Mouse (Mus musculus): ENCODE results near the gene Lrfn3. TPM values are rescaled to one million over a fixed set of nuclear protein-coding genes. Genes with fewer than 3 reads are reported as not detected.

Lrfn3 gene
- 10 to 100 TPM; 28.2 to 31.6 (median 29.2) TPM for total RNA-seq (2022)

- DNase-seq (ENCODE audit: low spot score in 2 of 2) = peak in 1 of 2 experiments; percentile 52
Observed at GRCm38 (mm10) chr7:30362652-30363343, at the start of gene Lrfn3. Gene Lrfn3, minus strand, starts transcription at chr7:30362772.

- no peak for DNase-seq (ENCODE audit: low spot score in 2 of 2)
Observed at GRCm38 (mm10) chr7:30411023-30411422, 48.5 kb upstream of the Lrfn3 start.

GRCm38 (mm10) chr7:30409789-30410188 is 47.2 kb upstream of the Lrfn3 start:
- DNase-seq (ENCODE audit: low spot score in 2 of 2) = no peak

- DNase-seq (ENCODE audit: low spot score in 2 of 2) = no peak
Observed at GRCm38 (mm10) chr7:30408639-30409038, 46.1 kb upstream of the Lrfn3 start.

GRCm38 (mm10) chr7:30402343-30402742 is 39.8 kb upstream of the Lrfn3 start:
- no peak for DNase-seq (ENCODE audit: low spot score in 2 of 2)

GRCm38 (mm10) chr7:30399671-30400070 is 37.1 kb upstream of the Lrfn3 start:
- DNase-seq (ENCODE audit: low spot score in 2 of 2) = no peak

GRCm38 (mm10) chr7:30394871-30395270 is 32.3 kb upstream of the Lrfn3 start:
- DNase-seq (ENCODE audit: low spot score in 2 of 2) = no peak

- DNase-seq (ENCODE audit: low spot score in 2 of 2) = no peak
Observed at GRCm38 (mm10) chr7:30394379-30394778, 31.8 kb upstream of the Lrfn3 start.

- no peak for DNase-seq (ENCODE audit: low spot score in 2 of 2)
Observed at GRCm38 (mm10) chr7:30393631-30394030, 31.1 kb upstream of the Lrfn3 start.

GRCm38 (mm10) chr7:30392746-30393520 is 30.4 kb upstream of the Lrfn3 start:
- no peak for DNase-seq (ENCODE audit: low spot score in 2 of 2)

GRCm38 (mm10) chr7:30384106-30384505 is 21.5 kb upstream of the Lrfn3 start:
- DNase-seq (ENCODE audit: low spot score in 2 of 2) = no peak

- no peak for DNase-seq (ENCODE audit: low spot score in 2 of 2)
Observed at GRCm38 (mm10) chr7:30380061-30380460, 17.5 kb upstream of the Lrfn3 start.

GRCm38 (mm10) chr7:30373501-30373962 is 11.0 kb upstream of the Lrfn3 start:
- peak; percentile 97 to 98 for DNase-seq (ENCODE audit: low spot score in 2 of 2)

GRCm38 (mm10) chr7:30367466-30367865 is 4.9 kb upstream of the Lrfn3 start:
- no peak for DNase-seq (ENCODE audit: low spot score in 2 of 2)

GRCm38 (mm10) chr7:30363344-30363738 is 769 bp upstream of the Lrfn3 start:
- no peak for DNase-seq (ENCODE audit: low spot score in 2 of 2)

- no peak for DNase-seq (ENCODE audit: low spot score in 2 of 2)
Observed at GRCm38 (mm10) chr7:30360028-30360427, 2.5 kb downstream of the Lrfn3 start.

GRCm38 (mm10) chr7:30359276-30359865 is 3.2 kb downstream of the Lrfn3 start:
- DNase-seq (ENCODE audit: low spot score in 2 of 2) = no peak

- DNase-seq (ENCODE audit: low spot score in 2 of 2) = no peak
Observed at GRCm38 (mm10) chr7:30358378-30359186, 4.0 kb downstream of the Lrfn3 start.

GRCm38 (mm10) chr7:30354059-30354458 is 8.5 kb downstream of the Lrfn3 start:
- DNase-seq (ENCODE audit: low spot score in 2 of 2) = no peak

- DNase-seq (ENCODE audit: low spot score in 2 of 2) = peak in 1 of 2 experiments; percentile 74
Observed at GRCm38 (mm10) chr7:30353279-30353822, 9.2 kb downstream of the Lrfn3 start.

- DNase-seq (ENCODE audit: low spot score in 2 of 2) = peak in 1 of 2 experiments; percentile 74
Observed at GRCm38 (mm10) chr7:30347828-30348227, 14.7 kb downstream of the Lrfn3 start.
